Mouse (Mus musculus) stomach, postnatal 0 days (tissue): ENCODE measurements around the gene Cav1. TPM values are rescaled to one million over a fixed set of nuclear protein-coding genes. Genes with fewer than 3 reads are reported as not detected.
A peak's percentile ranks its signal among the peaks of the same experiment; 100 is the strongest.

Source experiments
- ATAC-seq: fragments of 200-750 bp; cut with Nextera tagmentation; 2 replicates; pipeline ENCODE4 v1.8.0; 2017; ENCODE audit not compliant: low FRiP score, low TSS enrichment
- DNase-seq: peaks from one replicate; pipeline ENCODE4 v3.0.0-alpha.2; 2016; ENCODE audit warnings: low spot score
- H3K27ac ChIP-seq: fragments of 300-500 bp; sonication (generic); replicated peaks from 2 replicates; pipeline ENCODE4 v1.5.1; 2014; ENCODE audit warnings: mild to moderate bottlenecking, control low read depth
- H3K27me3 ChIP-seq: fragments of 300-500 bp; sonication (generic); 2 replicates; pipeline ENCODE4 v1.6.1; 2014; ENCODE audit warnings: low read length; ENCODE audit not compliant: control insufficient read depth, insufficient read depth
- H3K36me3 ChIP-seq: fragments of 300-500 bp; sonication (generic); 2 replicates; pipeline ENCODE4 v1.6.1; 2014; ENCODE audit warnings: low read length, mixed read lengths; ENCODE audit not compliant: control insufficient read depth, insufficient read depth
- H3K4me1 ChIP-seq: fragments of 300-500 bp; sonication (generic); replicated peaks from 2 replicates; pipeline ENCODE4 v1.6.1; 2014; ENCODE audit warnings: antibody characterized with exemption; ENCODE audit not compliant: control insufficient read depth, insufficient read depth
- H3K4me2 ChIP-seq: fragments of 300-500 bp; sonication (generic); replicated peaks from 2 replicates; pipeline ENCODE4 v1.6.1; 2014; ENCODE audit warnings: low read depth, mild to moderate bottlenecking, control low read depth, moderate library complexity
- H3K4me3 ChIP-seq: fragments of 300-500 bp; sonication (generic); 2 replicates; pipeline ENCODE4 v1.5.1; 2014; ENCODE audit warnings: low read depth, low read length, control low read depth
- H3K9ac ChIP-seq: fragments of 300-500 bp; sonication (generic); 2 replicates; pipeline ENCODE4 v1.6.1; 2014; ENCODE audit warnings: mild to moderate bottlenecking, low read length, control low read depth, mixed read lengths
- H3K9me3 ChIP-seq: fragments of 300-500 bp; sonication (generic); 2 replicates; pipeline ENCODE4 v1.6.1; 2016; ENCODE audit warnings: low read length; ENCODE audit not compliant: control insufficient read depth
- CTCF ChIP-seq: IDR thresholded peaks from 2 replicates; pipeline ENCODE4 v1.5.1; 2016; ENCODE audit warnings: antibody characterized with exemption, low read depth, mild to moderate bottlenecking, moderate library complexity
- EP300 ChIP-seq: optimal IDR thresholded peaks from 2 replicates; pipeline ENCODE3; 2016; ENCODE audit warnings: antibody characterized with exemption
- WGBS: fragments of 180-500 bp; shearing (Covaris S2); extraction: QIAGEN DNeasy Blood & Tissue Kit; methylation state at CpG from one replicate; pipeline ENCODE4 v1.1.7; 2014; 5-methylcytosine and 5-hydroxymethylcytosine counted together
- polyA plus RNA-seq: library from polyadenylated mRNA; unstranded; fragments of >200 nt; fragmentation: Nextera tagmentation; extraction: Ambion mirVana; gene quantifications from 2 replicates; pipeline ENCODE4 v1.2.1, GENCODE M21; 2015

Cav1 gene
- polyA plus RNA-seq, 1 experiment from 2014 or later: 346 TPM

GRCm38 (mm10) chr6:17314659-17315616 lies 8.8 kb downstream of the Cav1 start:
- TF ChIP-seq EP300 (no peak), CTCF (peak; percentile 8; the same call in 1 of the 2 replicates)
- no peaks in the 10 kb centered on the region for H3K27me3 ChIP-seq
- H3K4me1 ChIP-seq: peaks cover 16% of the 10 kb centered on the region
- no peak overlapping the region for H3K4me3 ChIP-seq
- DNase-seq: no peak
- 67% methylated on average over 5 of the region's 5 CpGs for WGBS
- no peaks in the 10 kb centered on the region for H3K36me3 ChIP-seq
- no peak overlapping the region for H3K27ac ChIP-seq
- H3K4me2 ChIP-seq: no peak overlapping the region
- ATAC-seq: no peak
- H3K9me3 ChIP-seq: no peaks in the 10 kb centered on the region
- H3K9ac ChIP-seq: no peak overlapping the region

DNA sequence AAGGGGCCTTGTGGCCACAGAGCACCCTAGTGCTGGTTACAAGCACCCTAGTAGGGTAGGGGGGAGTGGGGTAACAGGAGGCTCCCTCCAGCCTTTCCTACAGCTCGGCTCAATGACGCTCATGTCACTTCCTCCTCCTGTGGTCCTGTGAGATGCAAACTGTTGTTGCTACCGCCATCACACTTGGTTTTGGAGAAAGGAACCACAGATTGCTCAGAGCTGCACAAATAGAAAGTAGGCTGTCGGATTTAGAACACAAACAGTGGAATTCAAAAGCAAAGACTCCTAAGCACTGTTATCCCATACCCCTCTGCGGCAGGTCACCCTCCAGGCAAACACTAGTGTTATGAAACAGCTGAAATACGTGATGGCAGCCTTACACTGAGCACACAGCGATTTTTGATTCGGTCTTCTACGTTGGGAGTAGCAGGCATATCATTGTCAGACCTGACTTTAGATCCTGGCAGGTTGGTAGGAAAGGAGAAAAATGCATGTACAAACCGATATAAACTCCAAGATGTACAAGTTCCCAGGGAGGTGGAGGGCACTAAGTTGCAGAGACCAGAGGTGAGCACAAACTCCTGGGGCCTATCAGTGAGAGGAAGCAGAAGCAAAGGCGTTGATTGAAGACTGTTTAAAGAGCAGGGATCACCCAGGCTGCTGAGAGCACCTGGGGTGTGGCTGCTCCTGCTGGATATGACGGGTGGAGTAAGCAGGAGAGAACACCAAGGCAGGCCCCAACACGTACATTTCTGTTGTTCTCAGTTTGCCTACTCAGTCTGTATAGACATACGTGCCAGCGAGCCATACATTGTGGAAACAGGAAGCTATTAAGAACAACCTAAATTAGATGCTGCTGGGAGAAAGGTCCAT lies 10.4 kb downstream of the Cav1 start:
- ATAC-seq (peak; percentile 87), DNase-seq (peak; percentile 39)
- H3K4me1 ChIP-seq: peaks cover 16% of the 10 kb centered on the region
- H3K4me2 ChIP-seq: peak overlapping the region; percentile 14
- no peak for TF ChIP-seq CTCF
- TF ChIP-seq EP300: peak; percentile 36
- H3K9ac ChIP-seq: 0 out of 2 replicates have a peak overlapping the region, but pooled peaks have one; percentile 2
- no peaks in the 10 kb centered on the region for H3K27me3 ChIP-seq
- no peaks in the 10 kb centered on the region for H3K9me3 ChIP-seq
- H3K27ac ChIP-seq: peak overlapping the region; percentile 85
- H3K4me3 ChIP-seq: no peak overlapping the region
- 33% methylated on average over 15 of the region's 15 CpGs for WGBS
- H3K36me3 ChIP-seq: no peaks in the 10 kb centered on the region

GRCm38 (mm10) chr6:17317167-17317524 lies 11.0 kb downstream of the Cav1 start:
- Histone ChIP-seq H3K9me3 (no peaks in the 10 kb centered on the region), H3K4me1 (peaks cover 16% of the 10 kb centered on the region), H3K27ac (peak overlapping the region; percentile 85), H3K4me2 (peak overlapping the region; percentile 5; the same call in 1 of the 2 replicates), H3K27me3 (no peaks in the 10 kb centered on the region), H3K4me3 (no peak overlapping the region), H3K36me3 (no peaks in the 10 kb centered on the region), H3K9ac (no peak overlapping the region)
- DNase-seq (no peak), ATAC-seq (peak; percentile 68)
- TF ChIP-seq EP300 (peak; percentile 8), CTCF (no peak)
- WGBS: 5% methylated on average over 1 of the region's 1 CpGs

GRCm38 (mm10) chr6:17317944-17318343 lies 11.8 kb downstream of the Cav1 start:
- no peaks in the 10 kb centered on the region for H3K36me3 ChIP-seq
- no peak overlapping the region for H3K9ac ChIP-seq
- peaks cover 16% of the 10 kb centered on the region for H3K4me1 ChIP-seq
- ATAC-seq (no peak), DNase-seq (no peak)
- H3K27me3 ChIP-seq: no peaks in the 10 kb centered on the region
- H3K4me2 ChIP-seq: no peak overlapping the region
- no peak overlapping the region for H3K4me3 ChIP-seq
- 30% methylated on average over 1 of the region's 1 CpGs for WGBS
- H3K27ac ChIP-seq: peak overlapping the region; percentile 85; the same call in 1 of the 2 replicates
- no peak for TF ChIP-seq CTCF
- TF ChIP-seq EP300: no peak
- H3K9me3 ChIP-seq: no peaks in the 10 kb centered on the region

GRCm38 (mm10) chr6:17321976-17322375 lies 15.8 kb downstream of the Cav1 start:
- TF ChIP-seq CTCF (no peak), EP300 (no peak)
- no peak for DNase-seq
- no peaks in the 10 kb centered on the region for H3K9me3 ChIP-seq
- no peak overlapping the region for H3K9ac ChIP-seq
- H3K27me3 ChIP-seq: no peaks in the 10 kb centered on the region
- no peak overlapping the region for H3K4me3 ChIP-seq
- H3K36me3 ChIP-seq: no peaks in the 10 kb centered on the region; the same call in 1 of the 2 replicates
- 63% methylated on average over 6 of the region's 6 CpGs for WGBS
- no peak overlapping the region for H3K4me2 ChIP-seq
- ATAC-seq: no peak
- H3K4me1 ChIP-seq: peaks cover 5% of the 10 kb centered on the region
- H3K27ac ChIP-seq: no peak overlapping the region
